Mouse (Mus musculus) layer of hippocampus, postnatal 14 days (tissue): ENCODE measurements around the gene Cd248. TPM values are rescaled to one million over a fixed set of nuclear protein-coding genes. Genes with fewer than 3 reads are reported as not detected.
A peak's percentile ranks its signal among the peaks of the same experiment; 100 is the strongest.
"Not testable (repeated sequence)": the region's sequence is repeated elsewhere in the genome, so short reads cannot be mapped to it uniquely, and the experiment has no call there.

ENCODE experiments used
- DNase-seq, 2 experiments: peaks; one replicate each; pipeline ENCODE4 v3.0.0; 2021 to 2022; ENCODE audit warnings: low spot score in 2 of 2, mixed read lengths in 1 of 2
- total RNA-seq, 2 experiments: library from RNA; stranded (reverse); gene quantifications; 2 replicates each; pipeline ENCODE4 v1.2.3; 2021

Gene Cd248
- total RNA-seq, 2 experiments from 2014 or later = 6.5 to 7.7 TPM

- no peak for DNase-seq
Measured at GRCm38 (mm10) chr19:5073028-5073427, 5.2 kb downstream of the Cd248 start.

DNA sequence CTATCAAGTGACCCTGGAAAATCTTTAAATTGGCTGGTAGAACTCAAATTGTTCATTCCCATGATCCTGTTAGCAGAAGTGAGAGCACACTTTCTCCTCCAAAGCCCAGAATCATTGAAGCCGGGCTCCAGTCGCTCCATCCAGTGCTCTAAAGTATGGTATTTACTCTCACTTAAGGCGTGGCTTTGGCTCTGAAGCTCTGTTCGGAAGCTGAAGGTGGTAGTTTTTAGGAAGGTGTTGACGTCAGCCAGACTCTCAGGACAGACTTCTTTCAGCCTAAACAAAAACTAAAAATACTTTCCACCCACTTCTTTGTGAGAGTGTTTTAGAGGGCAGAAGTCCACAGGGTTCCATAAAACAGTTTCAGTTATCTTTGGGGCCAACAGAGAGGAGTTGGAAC lies 5.6 kb downstream of the Cd248 start:
- DNase-seq = no peak

- DNase-seq = no peak
Measured at GRCm38 (mm10) chr19:5079279-5079678, 11.4 kb downstream of the Cd248 start.

- no peak for DNase-seq
Measured at GRCm38 (mm10) chr19:5082005-5082404, 14.1 kb downstream of the Cd248 start.

DNA sequence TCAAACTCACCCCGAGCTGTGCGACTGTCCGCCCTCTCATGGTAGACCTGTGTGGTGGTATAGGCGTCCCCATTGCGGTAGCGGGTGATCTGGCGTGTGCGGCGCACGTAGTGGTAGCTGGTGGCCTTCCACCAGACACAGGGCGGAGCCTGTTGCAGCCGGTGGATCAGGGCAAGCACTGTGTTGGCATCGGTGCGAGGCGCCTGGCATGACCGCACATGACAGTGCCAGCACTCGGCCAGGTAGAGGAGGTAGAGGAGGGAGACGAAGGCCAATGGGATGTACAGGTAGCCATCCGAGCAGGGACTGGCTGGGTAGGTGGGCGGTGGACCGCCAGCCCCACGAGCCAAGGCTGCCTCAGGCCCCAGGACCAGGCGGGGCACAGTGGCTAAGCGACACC lies 14.7 kb downstream of the Cd248 start:
- DNase-seq = no peak

DNA sequence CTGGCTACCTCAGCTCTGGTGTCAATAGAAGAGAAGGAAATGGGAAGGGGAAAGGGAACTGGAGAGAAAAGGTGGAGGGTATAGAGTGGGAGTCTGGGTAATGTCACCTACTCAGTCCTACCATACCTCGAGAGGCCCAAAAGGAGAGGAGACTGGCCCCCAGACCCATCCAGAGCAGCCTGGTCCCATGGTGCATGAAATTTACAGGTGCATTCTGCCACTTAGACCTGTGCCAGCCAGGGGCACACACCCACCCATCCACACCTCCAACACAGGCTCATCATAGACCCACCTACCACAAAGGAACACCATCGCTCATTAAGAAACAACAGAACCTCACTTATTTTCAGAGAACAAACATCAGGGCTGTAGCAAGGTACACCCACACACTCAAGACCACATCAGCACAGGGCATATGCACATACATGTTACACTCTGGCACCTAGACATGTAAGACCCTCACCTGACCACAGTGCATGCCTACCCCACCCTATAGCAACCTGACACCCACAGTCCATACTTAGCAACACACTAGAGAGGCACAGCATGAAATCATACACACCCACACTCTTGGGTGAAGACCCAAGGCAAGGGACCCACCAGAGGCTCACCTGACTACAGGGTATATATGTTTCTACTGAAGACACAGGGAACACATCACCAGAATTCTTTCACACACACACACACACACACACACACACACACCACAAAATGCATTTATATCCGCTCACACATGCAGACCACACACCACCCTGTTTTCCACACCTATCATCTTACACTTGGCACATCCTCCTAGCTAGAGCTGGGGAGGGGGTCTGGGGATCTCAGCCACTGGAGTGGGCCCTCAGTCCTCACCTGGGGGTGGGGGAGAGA lies 16.3 kb downstream of the Cd248 start:
- DNase-seq = no peak

GRCm38 (mm10) chr19:5084834-5085144 lies 16.9 kb downstream of the Cd248 start:
- no peak for DNase-seq

GRCm38 (mm10) chr19:5085145-5085863 lies 17.4 kb downstream of the Cd248 start, which contains the start of gene Tmem151a:
Gene Tmem151a (minus strand): TSS chr19:5085531.
- no peak for DNase-seq

GRCm38 (mm10) chr19:5086533-5086932 lies 18.7 kb downstream of the Cd248 start:
- DNase-seq = not testable (repeated sequence)

GRCm38 (mm10) chr19:5087884-5088728 lies 20.2 kb downstream of the Cd248 start, which contains the start of gene Yif1a:
Gene Yif1a (plus strand): TSS chr19:5088538.
- peak; percentile 94 to 99 for DNase-seq

DNA sequence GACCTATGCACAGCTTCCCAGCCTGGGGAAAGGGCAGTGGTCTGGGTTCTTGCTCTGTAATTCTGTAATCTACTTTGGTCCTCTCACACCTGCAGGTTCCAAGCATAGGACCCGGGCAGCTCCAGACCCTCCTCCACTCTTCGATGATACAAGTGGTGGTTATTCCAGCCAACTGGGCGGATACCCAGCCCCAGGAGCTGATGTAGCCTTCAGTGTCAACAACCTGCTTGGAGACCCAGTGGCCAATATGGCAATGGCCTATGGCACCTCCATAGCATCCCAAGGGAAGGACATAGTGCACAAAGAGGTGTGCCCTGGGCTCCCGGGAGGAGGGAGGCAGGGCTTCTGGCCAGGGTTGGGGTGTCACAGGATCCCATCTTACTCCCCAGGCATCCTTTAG lies 21.4 kb downstream of the Cd248 start:
- no peak for DNase-seq

DNA sequence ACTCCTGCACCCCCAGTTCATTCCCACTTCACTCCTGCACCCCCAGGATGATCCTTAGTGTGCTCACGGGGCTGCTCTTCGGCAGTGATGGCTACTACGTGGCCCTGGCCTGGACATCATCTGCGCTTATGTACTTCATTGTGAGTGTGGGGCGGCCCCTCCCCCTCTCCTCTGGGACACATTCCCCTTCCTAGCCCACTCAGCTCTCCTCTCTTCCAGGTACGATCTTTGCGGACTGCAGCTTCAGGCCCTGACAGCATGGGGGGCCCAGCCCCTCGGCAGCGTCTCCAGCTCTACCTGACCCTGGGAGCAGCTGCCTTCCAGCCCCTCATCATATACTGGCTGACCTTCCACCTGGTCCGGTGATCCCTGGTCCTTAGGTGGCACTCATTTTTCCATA lies 24.2 kb downstream of the Cd248 start:
- DNase-seq = no peak

- DNase-seq = no peak
Measured at GRCm38 (mm10) chr19:5093481-5094242, 25.8 kb downstream of the Cd248 start.

- DNase-seq = peak; percentile 97 to 98
Measured at GRCm38 (mm10) chr19:5094243-5094632, 26.4 kb downstream of the Cd248 start.

- peak in 1 of 2 experiments; percentile 74 for DNase-seq
Measured at GRCm38 (mm10) chr19:5094746-5095417, 27.0 kb downstream of the Cd248 start.

- peak; percentile 80 to 93 for DNase-seq
Measured at GRCm38 (mm10) chr19:5095887-5096474, 28.1 kb downstream of the Cd248 start.

DNA sequence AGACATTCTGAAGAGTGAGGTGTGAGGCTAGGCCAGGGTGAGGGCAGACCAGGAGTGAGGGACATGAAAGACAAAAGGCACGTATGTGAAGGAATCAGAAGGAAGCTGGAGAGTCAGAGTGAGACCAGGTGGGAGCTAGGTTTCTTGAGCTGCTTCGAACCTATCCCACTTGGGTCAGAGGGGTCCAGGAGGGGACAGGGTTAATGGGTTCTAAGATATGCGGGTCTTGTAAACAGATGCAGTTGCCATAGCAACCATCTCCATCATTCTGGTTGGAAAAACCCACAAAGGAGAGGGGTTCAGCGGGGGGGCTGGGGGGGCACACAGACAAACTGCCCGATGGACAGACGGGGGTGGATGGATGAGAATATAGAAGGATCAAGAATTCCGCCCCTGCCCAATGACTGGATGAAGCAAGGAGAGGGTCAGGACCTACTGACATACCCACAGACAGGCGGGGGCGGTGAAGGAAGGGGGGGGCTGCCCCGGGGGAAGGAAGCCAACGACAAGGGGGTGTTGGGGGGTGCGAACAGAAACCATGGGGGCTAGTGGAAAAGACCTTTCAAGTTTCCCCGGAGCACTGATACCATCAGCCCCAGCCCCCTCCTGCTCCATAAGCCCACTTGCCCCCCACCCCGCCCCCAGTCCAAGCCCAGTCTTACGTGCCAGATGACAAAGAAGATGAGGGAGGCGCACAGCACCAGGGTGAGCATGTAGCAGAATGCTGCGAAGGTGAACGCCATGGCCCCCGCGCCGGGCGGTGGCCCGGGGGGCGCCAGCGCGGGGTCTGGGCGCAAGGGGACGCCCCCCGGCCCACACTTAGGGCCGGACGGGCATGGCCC lies 29.9 kb downstream of the Cd248 start:
- no peak for DNase-seq

DNA sequence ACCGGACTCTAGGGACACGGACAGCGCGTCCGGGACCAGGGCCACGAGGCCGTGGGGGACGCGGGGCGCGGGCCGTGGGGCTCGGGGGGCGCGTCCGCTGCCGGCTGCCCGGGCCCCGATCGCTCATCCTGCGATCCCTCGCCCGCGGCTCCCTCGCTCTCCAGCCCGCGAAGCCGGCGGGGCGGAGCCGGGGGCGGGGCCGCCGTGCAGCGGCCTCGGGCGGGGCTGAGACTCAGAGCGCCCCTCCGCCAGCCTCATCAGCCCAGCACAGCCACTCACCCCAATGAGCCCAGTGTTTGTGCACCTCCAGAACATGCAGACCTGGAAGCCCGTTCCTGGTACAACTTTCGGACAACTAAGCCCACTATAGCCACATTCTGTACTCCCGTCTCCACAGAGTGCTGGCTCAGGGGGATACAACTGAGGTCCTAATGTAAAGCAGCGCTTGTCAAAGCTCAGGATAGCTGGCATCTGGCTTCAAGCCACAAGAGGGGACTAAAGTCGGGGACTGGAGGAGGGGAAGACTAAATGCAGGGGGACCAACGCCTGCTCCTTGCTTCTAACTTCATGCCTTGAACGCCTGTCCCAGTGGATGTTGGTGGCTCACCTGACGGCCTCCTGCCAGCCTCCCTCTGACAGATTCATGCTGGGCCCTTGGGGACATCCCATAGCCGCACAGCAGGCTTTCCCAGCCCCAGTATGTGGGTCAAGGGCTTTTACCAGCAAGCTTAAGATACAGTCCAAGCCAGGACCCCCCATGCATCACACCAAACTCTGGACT lies 30.7 kb downstream of the Cd248 start, which contains the start of gene Cnih2:
Cnih2 (minus strand) TSS at position 159 of the 781 bp plus-strand sequence.
- peak in 1 of 2 experiments; percentile 71 for DNase-seq
